Mouse (Mus musculus) embryo, embryonic 10 days (tissue): ENCODE data around the gene Abl1.

Experiments
- DNase-seq: peaks from one replicate; pipeline ENCODE4 v3.0.0-alpha.2; 2015; ENCODE audit warnings: low spot score

The Abl1 gene

DNA sequence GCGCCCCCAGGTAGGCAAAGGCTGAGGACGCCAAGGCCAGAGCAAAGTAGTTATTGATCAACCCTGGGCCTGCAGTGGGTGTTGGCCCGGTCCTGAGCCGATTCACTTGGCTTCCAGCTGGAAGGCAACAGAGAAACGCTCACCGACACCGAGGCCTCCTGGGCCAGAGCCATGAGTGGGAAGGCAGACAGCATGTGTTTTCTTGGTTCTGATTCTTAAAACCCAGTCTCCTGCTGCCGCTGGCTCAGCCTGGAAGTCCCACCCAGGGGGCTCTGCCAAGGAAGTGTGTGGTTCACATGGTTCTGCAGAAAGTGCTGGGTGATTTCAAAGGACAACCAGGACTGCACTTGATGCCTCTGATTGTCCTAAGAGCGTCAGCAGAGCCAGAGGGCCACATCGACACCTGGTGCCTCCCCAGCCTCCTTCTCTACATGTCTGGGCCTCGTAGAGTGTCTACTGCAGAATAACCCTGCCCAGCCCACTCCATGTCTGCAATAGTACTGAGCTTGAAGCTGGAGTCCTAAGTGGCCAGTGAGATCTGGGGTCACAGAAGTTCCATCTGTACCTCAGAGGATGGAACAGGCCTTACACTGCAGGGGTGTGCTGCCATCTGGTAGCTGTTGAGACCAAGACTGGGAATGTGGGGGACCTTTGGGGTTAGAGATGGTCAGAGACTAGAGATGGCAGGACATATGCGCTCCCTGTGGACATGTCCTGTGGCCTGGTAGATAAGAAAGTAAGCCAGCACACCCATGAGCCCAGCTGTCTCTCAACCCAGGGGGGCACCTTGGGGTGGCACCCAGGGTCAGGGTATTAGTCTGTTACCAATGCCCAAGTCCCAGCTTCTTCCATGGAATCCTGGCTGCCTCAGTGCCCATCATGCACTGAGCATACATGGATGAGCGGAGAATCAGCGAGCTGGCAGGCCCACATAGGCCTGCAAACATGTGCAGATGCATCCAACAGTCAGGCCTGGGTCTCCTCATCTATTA is 138.2 kb downstream of the Abl1 start:
- no peak for DNase-seq

DNA sequence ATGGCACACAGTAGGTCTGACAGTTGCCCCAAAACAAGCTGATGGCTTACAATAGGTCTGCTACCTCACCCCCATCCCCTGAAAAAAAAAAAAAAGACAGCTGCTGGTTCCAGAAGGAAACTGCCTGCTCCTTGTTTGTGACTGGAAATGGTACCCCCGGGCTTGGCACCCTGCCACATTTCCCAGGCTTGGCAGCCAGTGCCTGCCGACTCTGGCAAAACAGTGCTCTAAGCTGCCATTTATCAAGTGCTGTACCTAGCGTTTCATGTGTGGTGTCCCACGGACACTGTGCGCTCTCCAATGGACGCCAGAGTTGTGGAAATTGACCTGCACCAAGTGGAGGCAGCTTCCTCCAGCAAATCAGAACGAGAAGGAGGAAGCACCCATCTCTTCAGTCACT is 139.7 kb downstream of the Abl1 start:
- DNase-seq = no peak

GRCm38 (mm10) chr2:31828311-31828825 is 140.2 kb downstream of the Abl1 start:
- DNase-seq = no peak

GRCm38 (mm10) chr2:31836091-31836490 is 147.9 kb downstream of the Abl1 start:
- no peak for DNase-seq

DNA sequence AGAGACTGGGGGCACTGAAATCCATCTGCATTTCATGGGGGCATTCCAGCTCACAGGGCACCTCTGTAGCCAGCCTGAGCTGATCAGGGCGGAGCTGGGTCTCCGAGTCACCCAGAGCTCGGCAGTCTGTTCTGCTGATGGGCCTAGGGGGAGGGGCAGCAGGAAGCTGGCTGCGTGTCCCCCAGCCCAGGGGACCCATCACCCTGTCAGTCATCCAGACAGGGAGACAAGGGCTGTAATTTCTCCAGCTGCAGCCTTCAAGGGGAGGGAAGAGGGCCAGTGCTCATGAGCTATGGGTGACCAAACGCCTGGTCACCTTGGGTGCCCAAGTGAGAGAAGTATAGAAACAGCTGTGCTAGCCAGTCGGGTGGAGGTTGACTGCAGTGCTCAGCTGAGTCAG is 148.8 kb downstream of the Abl1 start:
- DNase-seq = no peak

DNA sequence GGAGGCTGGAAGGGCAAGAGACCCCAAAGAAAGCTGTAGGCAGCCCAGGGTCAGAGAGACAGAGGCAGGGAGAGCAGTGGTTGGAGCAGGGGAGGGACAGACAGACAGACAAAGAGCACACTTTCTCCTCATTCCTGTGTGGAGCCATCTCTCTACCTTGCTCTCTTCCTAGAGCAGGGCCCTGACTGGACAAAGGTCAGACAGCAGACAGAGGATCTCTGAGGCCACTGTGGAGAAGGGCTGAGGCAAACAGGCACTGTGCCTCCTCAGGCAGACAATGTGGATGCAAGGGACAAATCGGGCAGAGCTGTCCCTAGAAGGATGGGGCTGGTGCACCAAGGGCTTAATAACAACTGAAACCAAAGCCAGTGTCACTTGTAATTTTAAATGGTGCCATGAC is 150.7 kb downstream of the Abl1 start:
- DNase-seq = no peak

GRCm38 (mm10) chr2:31844729-31845136 is 156.6 kb downstream of the Abl1 start:
- DNase-seq = peak; percentile 42

DNA sequence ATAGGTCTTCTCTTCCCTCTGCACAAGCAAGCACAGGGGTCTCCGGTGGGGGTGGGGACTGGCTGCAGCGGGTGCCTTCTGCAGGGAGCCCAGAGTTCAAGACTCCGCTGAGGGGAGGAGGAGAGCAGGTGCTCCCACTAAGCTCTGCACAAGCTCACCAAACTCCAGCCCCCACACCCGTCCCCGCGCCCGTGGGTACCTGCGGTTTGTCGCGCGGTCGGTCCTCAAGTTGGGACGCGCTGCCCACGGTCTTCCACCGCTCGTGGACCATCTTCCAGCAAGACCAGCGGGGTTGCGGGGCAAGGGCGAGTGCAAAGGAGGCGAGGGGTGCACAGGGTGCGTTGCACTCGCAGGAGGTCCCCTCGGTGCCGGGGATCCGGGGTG is 157.3 kb downstream of the Abl1 start:
- DNase-seq = no peak

DNA sequence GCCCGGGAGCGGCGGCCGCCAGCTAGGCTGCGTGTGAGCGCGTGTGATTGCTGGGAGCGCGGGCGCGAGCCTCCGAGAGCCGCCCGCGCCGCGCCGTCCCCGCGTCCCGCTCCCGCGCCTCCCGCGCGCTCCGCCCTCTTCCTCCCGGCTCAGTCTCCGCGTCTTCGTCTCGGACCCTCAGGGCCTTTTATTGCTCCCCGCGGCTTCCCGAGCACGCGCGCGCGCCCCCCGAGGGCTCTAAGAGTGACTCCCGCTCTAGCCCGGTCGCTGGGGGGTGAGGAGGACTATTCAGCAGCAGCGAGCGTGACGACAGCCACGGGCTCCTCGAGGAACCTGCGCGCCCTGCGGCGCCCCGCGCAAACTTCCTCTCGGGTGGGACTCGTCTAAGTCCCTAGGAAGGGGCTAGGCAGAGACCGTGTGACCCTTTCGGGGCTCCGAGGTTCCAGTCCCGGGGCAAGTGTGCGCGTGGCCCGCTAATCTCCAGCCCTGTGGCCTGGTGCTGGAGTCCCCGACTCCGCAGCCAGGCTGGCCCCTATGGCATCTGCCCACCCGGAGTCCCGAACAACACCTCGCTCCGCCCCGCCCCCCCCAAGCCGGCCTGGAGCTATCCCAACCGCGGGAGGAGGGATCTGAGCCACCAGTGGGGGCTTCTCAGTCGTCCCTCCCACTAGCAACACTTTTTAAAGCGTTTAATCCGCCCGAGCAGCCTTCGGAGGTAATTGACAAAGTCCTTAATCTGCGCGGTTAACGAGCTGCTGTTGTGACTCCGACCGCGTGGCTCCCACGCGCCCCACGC is 157.9 kb downstream of the Abl1 start, which contains the start of gene Fibcd1:
Gene Fibcd1 (minus strand): TSS at position 110 of the 796 bp plus-strand sequence.
- DNase-seq = no peak

DNA sequence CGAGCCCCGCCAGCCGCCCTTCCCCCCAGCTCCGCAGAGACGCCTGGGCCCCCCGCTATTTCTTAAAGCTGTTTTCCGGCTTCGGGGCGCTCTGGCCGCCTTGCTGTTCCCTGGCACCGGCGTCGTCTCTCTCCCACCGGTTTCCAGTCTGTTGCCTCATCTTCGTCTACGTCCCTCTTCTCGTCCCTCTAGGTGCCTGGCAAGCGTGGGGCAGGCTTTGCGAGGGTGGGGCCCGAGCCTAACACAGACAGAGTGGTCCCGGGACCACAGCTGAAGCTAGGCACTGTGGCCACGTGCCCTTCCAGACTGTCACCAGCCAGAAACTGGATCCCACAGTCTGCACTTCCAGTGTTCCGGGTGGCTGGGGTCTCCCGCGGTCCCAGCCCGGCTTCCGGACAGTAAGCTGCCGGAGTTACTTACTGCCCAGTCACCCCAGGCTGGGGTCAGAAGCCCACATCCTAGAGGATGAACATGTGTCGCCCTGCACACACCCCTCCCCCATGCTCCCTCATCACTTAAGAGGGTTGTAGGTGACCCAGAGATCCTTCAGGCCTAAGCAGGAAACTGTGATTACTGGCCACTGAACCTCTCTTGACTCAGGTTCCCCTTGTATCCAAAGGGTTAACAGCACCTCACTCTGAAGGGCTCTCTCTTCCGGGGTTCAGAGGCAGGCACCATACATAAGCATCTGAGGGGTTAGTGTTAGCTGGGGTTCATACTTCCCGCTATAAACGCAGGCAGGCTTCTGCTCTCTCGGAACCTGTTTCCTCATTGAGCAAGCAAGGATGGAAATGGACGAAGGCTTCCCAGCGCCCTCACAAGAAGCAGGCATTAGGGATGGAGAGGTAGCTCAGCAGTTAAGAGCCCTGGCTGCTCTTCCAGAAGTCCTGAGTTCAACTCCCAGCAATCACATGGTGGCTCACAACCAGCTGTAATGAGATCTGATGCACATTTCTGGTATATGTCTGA is 158.8 kb downstream of the Abl1 start:
- DNase-seq = peak; percentile 44

- no peak for DNase-seq
Observed at GRCm38 (mm10) chr2:31847908-31848307, 159.7 kb downstream of the Abl1 start.

DNA sequence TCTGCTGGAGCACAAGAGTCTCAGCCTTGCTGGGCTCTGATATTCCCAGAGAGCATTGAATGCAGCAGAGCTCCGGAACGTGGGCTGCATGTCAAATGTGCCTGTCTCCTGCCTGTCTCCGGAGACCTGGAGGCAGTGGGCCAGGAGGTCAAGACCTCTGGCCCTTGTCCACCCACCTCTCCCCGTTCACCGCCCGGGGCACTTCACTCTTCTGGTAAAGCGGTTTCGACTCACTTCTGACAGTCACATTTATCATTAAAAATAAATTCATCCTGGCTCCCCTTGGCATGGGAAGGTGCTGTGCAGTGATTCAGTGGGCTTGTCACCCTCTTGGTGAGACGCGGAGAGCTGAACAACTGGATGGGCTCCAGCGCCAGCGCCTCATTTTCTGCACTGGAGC is 162.0 kb downstream of the Abl1 start:
- DNase-seq = peak; percentile 69
